Mouse (Mus musculus) kidney, postnatal 25 days (tissue): ENCODE measurements at regions not wholly inside any gene's neighbourhood (a gene's known extent, or its start where the extent isn't known, plus 50 kb on each side); places are given as distances from the start of the nearest gene placed in this dataset.

Source experiments
- DNase-seq, 2 experiments: peaks; one replicate each; pipeline ENCODE4 v3.0.0; 2021; ENCODE audit warnings: mixed read lengths in 2 of 2

- no peak for DNase-seq
Observed at GRCm38 (mm10) chr8:103272305-103273079, 487.1 kb upstream of the Cdh11 start.

- DNase-seq, result no peak
Observed at GRCm38 (mm10) chr8:103273476-103273875, 488.0 kb upstream of the Cdh11 start.

GRCm38 (mm10) chr8:103281801-103282200 lies 496.4 kb upstream of the Cdh11 start:
- no peak for DNase-seq

- no peak for DNase-seq
Observed at GRCm38 (mm10) chr8:103288561-103288974, 503.1 kb upstream of the Cdh11 start.

GRCm38 (mm10) chr8:103292896-103293295 lies 507.5 kb upstream of the Cdh11 start:
- no peak for DNase-seq

GRCm38 (mm10) chr8:103306476-103307183 lies 521.2 kb upstream of the Cdh11 start:
- DNase-seq, result no peak

- no peak for DNase-seq
Observed at GRCm38 (mm10) chr8:103313576-103313975, 528.1 kb upstream of the Cdh11 start.

- no peak for DNase-seq
Observed at GRCm38 (mm10) chr8:103314279-103315022, 529.0 kb upstream of the Cdh11 start.

- no peak for DNase-seq
Observed at GRCm38 (mm10) chr8:103315742-103316141, 530.3 kb upstream of the Cdh11 start.

- DNase-seq, result no peak
Observed at GRCm38 (mm10) chr8:103316691-103317091, 531.2 kb upstream of the Cdh11 start.

- no peak for DNase-seq
Observed at GRCm38 (mm10) chr8:103317149-103317725, 531.8 kb upstream of the Cdh11 start.

GRCm38 (mm10) chr8:103324016-103324665 lies 538.7 kb upstream of the Cdh11 start:
- DNase-seq, result no peak

GRCm38 (mm10) chr8:103331415-103331814 lies 546.0 kb upstream of the Cdh11 start:
- no peak for DNase-seq

GRCm38 (mm10) chr8:103337314-103337713 lies 551.9 kb upstream of the Cdh11 start:
- no peak for DNase-seq

- no peak for DNase-seq
Observed at GRCm38 (mm10) chr8:103339042-103339441, 553.6 kb upstream of the Cdh11 start.

GRCm38 (mm10) chr8:103339951-103340350 lies 554.5 kb upstream of the Cdh11 start:
- no peak for DNase-seq

GRCm38 (mm10) chr8:103343891-103344290 lies 558.4 kb upstream of the Cdh11 start:
- DNase-seq, result no peak

- no peak for DNase-seq
Observed at GRCm38 (mm10) chr8:103344871-103345270, 559.4 kb upstream of the Cdh11 start.

GRCm38 (mm10) chr8:103347158-103347871 lies 561.9 kb upstream of the Cdh11 start:
- no peak for DNase-seq

GRCm38 (mm10) chr8:103361713-103362112 lies 576.3 kb upstream of the Cdh11 start:
- no peak for DNase-seq

- DNase-seq, result no peak
Observed at GRCm38 (mm10) chr8:103370394-103370793, 585.0 kb upstream of the Cdh11 start.

GRCm38 (mm10) chr8:103373007-103373406 lies 587.6 kb upstream of the Cdh11 start:
- no peak for DNase-seq
